Mouse (Mus musculus) embryonic facial prominence, embryonic 10.5 days (tissue): ENCODE results near the gene 5430419D17Rik. TPM values are rescaled to one million over a fixed set of nuclear protein-coding genes. Genes with fewer than 3 reads are reported as not detected.

ENCODE experiments used
- DNase-seq: peaks from one replicate; pipeline ENCODE4 v3.0.0-alpha.2; 2017; ENCODE audit warnings: low spot score
- H3K27ac ChIP-seq: fragments of 300-500 bp; sonication (generic); replicated peaks from 2 replicates; pipeline ENCODE4 v1.5.1; 2016; ENCODE audit warnings: mild to moderate bottlenecking
- H3K27me3 ChIP-seq: fragments of 300-500 bp; sonication (generic); replicated peaks from 2 replicates; pipeline ENCODE4 v1.6.1; 2016; ENCODE audit warnings: low read depth, mild to moderate bottlenecking; ENCODE audit not compliant: poor library complexity, severe bottlenecking
- H3K36me3 ChIP-seq: fragments of 300-500 bp; sonication (generic); replicated peaks from 2 replicates; pipeline ENCODE4 v1.6.1; 2016; ENCODE audit warnings: mild to moderate bottlenecking, moderate library complexity
- H3K4me1 ChIP-seq: fragments of 300-500 bp; sonication (generic); 2 replicates; pipeline ENCODE4 v1.6.1; 2016
- H3K4me3 ChIP-seq: fragments of 300-500 bp; sonication (generic); 2 replicates; pipeline ENCODE4 v1.5.1; 2016; ENCODE audit warnings: mild to moderate bottlenecking, moderate library complexity
- H3K9me3 ChIP-seq: fragments of 300-500 bp; sonication (generic); 2 replicates; pipeline ENCODE4 v1.6.1; 2016; ENCODE audit warnings: mild to moderate bottlenecking
- WGBS: fragments of 180-500 bp; shearing (Covaris S2); methylation state at CpG from one replicate; pipeline ENCODE4 v1.1.7; 2016; 5-methylcytosine and 5-hydroxymethylcytosine counted together
- polyA plus RNA-seq: library from polyadenylated mRNA; unstranded; fragments of >200 nt; fragmentation: Nextera tagmentation; extraction: Ambion mirVana; gene quantifications from 2 replicates; pipeline ENCODE4 v1.2.1, GENCODE M21; 2016

5430419D17Rik gene
- polyA plus RNA-seq, 1 experiment from 2014 or later: not detected

GRCm38 (mm10) chr7:131236091-131236490 lies 61.9 kb downstream of the 5430419D17Rik start:
- no peaks in the 10 kb centered on the region for H3K27me3 ChIP-seq
- no peaks in the 10 kb centered on the region for H3K9me3 ChIP-seq
- no peak overlapping the region for H3K4me3 ChIP-seq
- DNase-seq: no peak
- H3K4me1 ChIP-seq: no peaks in the 10 kb centered on the region
- H3K27ac ChIP-seq: no peak overlapping the region
- H3K36me3 ChIP-seq: no peaks in the 10 kb centered on the region

- Histone ChIP-seq H3K9me3 (no peaks in the 10 kb centered on the region), H3K36me3 (no peaks in the 10 kb centered on the region), H3K27ac (no peak overlapping the region), H3K27me3 (no peaks in the 10 kb centered on the region), H3K4me3 (no peak overlapping the region), H3K4me1 (no peaks in the 10 kb centered on the region)
- no peak for DNase-seq
- WGBS: 32% methylated on average over 1 of the region's 1 CpGs
These were observed 70.8 kb downstream of the 5430419D17Rik start for GRCm38 (mm10) chr7:131244993-131245392.

GRCm38 (mm10) chr7:131256841-131257240 lies 82.6 kb downstream of the 5430419D17Rik start:
- H3K27ac ChIP-seq: no peak overlapping the region
- no peaks in the 10 kb centered on the region for H3K36me3 ChIP-seq
- no peaks in the 10 kb centered on the region for H3K9me3 ChIP-seq
- 92% methylated on average over 5 of the region's 5 CpGs for WGBS
- no peak for DNase-seq
- H3K4me3 ChIP-seq: no peak overlapping the region
- no peaks in the 10 kb centered on the region for H3K4me1 ChIP-seq
- H3K27me3 ChIP-seq: no peaks in the 10 kb centered on the region

GRCm38 (mm10) chr7:131257309-131257708 lies 83.1 kb downstream of the 5430419D17Rik start:
- H3K9me3 ChIP-seq: no peaks in the 10 kb centered on the region
- no peak overlapping the region for H3K27ac ChIP-seq
- no peaks in the 10 kb centered on the region for H3K27me3 ChIP-seq
- H3K4me1 ChIP-seq: no peaks in the 10 kb centered on the region
- no peaks in the 10 kb centered on the region for H3K36me3 ChIP-seq
- H3K4me3 ChIP-seq: no peak overlapping the region
- WGBS: 86% methylated on average over 1 of the region's 1 CpGs
- no peak for DNase-seq

GRCm38 (mm10) chr7:131260946-131261345 lies 86.7 kb downstream of the 5430419D17Rik start:
- Histone ChIP-seq H3K27me3 (no peaks in the 10 kb centered on the region), H3K4me3 (no peak overlapping the region), H3K27ac (no peak overlapping the region), H3K4me1 (no peaks in the 10 kb centered on the region), H3K36me3 (no peaks in the 10 kb centered on the region), H3K9me3 (no peaks in the 10 kb centered on the region)
- DNase-seq: no peak
- WGBS: 75% methylated on average over 6 of the region's 6 CpGs

GRCm38 (mm10) chr7:131264251-131264650 lies 90.0 kb downstream of the 5430419D17Rik start:
- no peaks in the 10 kb centered on the region for H3K9me3 ChIP-seq
- 90% methylated on average over 4 of the region's 4 CpGs for WGBS
- H3K27ac ChIP-seq: no peak overlapping the region
- no peak overlapping the region for H3K4me3 ChIP-seq
- H3K36me3 ChIP-seq: no peaks in the 10 kb centered on the region
- H3K4me1 ChIP-seq: no peaks in the 10 kb centered on the region
- DNase-seq: no peak
- no peaks in the 10 kb centered on the region for H3K27me3 ChIP-seq

- H3K4me1 ChIP-seq: no peaks in the 10 kb centered on the region
- no peak overlapping the region for H3K4me3 ChIP-seq
- no peaks in the 10 kb centered on the region for H3K27me3 ChIP-seq
- H3K36me3 ChIP-seq: no peaks in the 10 kb centered on the region
- 70% methylated on average over 4 of the region's 4 CpGs for WGBS
- H3K9me3 ChIP-seq: no peaks in the 10 kb centered on the region
- no peak overlapping the region for H3K27ac ChIP-seq
- no peak for DNase-seq
These were observed 91.6 kb downstream of the 5430419D17Rik start for GRCm38 (mm10) chr7:131265851-131266250.

GRCm38 (mm10) chr7:131297151-131297550 lies 122.9 kb downstream of the 5430419D17Rik start:
- Histone ChIP-seq H3K36me3 (no peaks in the 10 kb centered on the region), H3K4me3 (no peak overlapping the region), H3K9me3 (no peaks in the 10 kb centered on the region), H3K4me1 (no peaks in the 10 kb centered on the region), H3K27me3 (no peaks in the 10 kb centered on the region), H3K27ac (no peak overlapping the region)
- no peak for DNase-seq
- 79% methylated on average over 8 of the region's 8 CpGs for WGBS

GRCm38 (mm10) chr7:131303340-131303739 lies 129.1 kb downstream of the 5430419D17Rik start:
- Histone ChIP-seq H3K27me3 (no peaks in the 10 kb centered on the region), H3K4me3 (no peak overlapping the region), H3K9me3 (no peaks in the 10 kb centered on the region), H3K36me3 (no peaks in the 10 kb centered on the region), H3K4me1 (no peaks in the 10 kb centered on the region), H3K27ac (no peak overlapping the region)
- 80% methylated on average over 8 of the region's 8 CpGs for WGBS
- no peak for DNase-seq

GRCm38 (mm10) chr7:131306733-131307132 lies 132.5 kb downstream of the 5430419D17Rik start:
- no peaks in the 10 kb centered on the region for H3K9me3 ChIP-seq
- H3K4me1 ChIP-seq: no peaks in the 10 kb centered on the region
- WGBS: 81% methylated on average over 5 of the region's 5 CpGs
- no peak overlapping the region for H3K27ac ChIP-seq
- no peak overlapping the region for H3K4me3 ChIP-seq
- no peaks in the 10 kb centered on the region for H3K27me3 ChIP-seq
- DNase-seq: no peak
- no peaks in the 10 kb centered on the region for H3K36me3 ChIP-seq

- H3K9me3 ChIP-seq: no peaks in the 10 kb centered on the region
- WGBS: 81% methylated on average over 7 of the region's 7 CpGs
- no peaks in the 10 kb centered on the region for H3K4me1 ChIP-seq
- H3K27ac ChIP-seq: no peak overlapping the region
- no peaks in the 10 kb centered on the region for H3K36me3 ChIP-seq
- no peaks in the 10 kb centered on the region for H3K27me3 ChIP-seq
- DNase-seq: no peak
- no peak overlapping the region for H3K4me3 ChIP-seq
These were observed 140.3 kb downstream of the 5430419D17Rik start for GRCm38 (mm10) chr7:131314493-131314892.

GRCm38 (mm10) chr7:131317587-131317986 lies 143.4 kb downstream of the 5430419D17Rik start:
- DNase-seq: peak; percentile 14
- Histone ChIP-seq H3K4me1 (no peaks in the 10 kb centered on the region), H3K27me3 (no peaks in the 10 kb centered on the region), H3K36me3 (no peaks in the 10 kb centered on the region), H3K9me3 (no peaks in the 10 kb centered on the region), H3K4me3 (no peak overlapping the region), H3K27ac (no peak overlapping the region)
- 70% methylated on average over 12 of the region's 12 CpGs for WGBS

GRCm38 (mm10) chr7:131318340-131318739 lies 144.1 kb downstream of the 5430419D17Rik start:
- DNase-seq: no peak
- H3K27ac ChIP-seq: no peak overlapping the region
- no peaks in the 10 kb centered on the region for H3K27me3 ChIP-seq
- WGBS: 75% methylated on average over 7 of the region's 7 CpGs
- H3K4me1 ChIP-seq: no peaks in the 10 kb centered on the region
- no peaks in the 10 kb centered on the region for H3K36me3 ChIP-seq
- no peaks in the 10 kb centered on the region for H3K9me3 ChIP-seq
- no peak overlapping the region for H3K4me3 ChIP-seq

GRCm38 (mm10) chr7:131322192-131322591 lies 148.0 kb downstream of the 5430419D17Rik start, which contains the start of gene Cuzd1:
Cuzd1 (minus strand) TSS chr7:131322292.
- no peak for DNase-seq
- Histone ChIP-seq H3K4me3 (no peak within 1 kb of the TSS), H3K36me3 (no peaks in the 10 kb centered on the region), H3K27me3 (no peaks in the 10 kb centered on the region), H3K9me3 (no peaks in the 10 kb centered on the region), H3K4me1 (no peaks in the 10 kb centered on the region), H3K27ac (no peak within 1 kb of the TSS)
- 80% methylated on average over 2 of the region's 2 CpGs for WGBS
